Mouse (Mus musculus): Measurements from ENCODE around the gene Gabarap. TPM values are rescaled to one million over a fixed set of nuclear protein-coding genes. Genes with fewer than 3 reads are reported as not detected.
A peak's percentile ranks its signal among the peaks of the same experiment; 100 is the strongest.

Gabarap gene
- total RNA-seq, 1 experiment, result 70.6 TPM

DNA sequence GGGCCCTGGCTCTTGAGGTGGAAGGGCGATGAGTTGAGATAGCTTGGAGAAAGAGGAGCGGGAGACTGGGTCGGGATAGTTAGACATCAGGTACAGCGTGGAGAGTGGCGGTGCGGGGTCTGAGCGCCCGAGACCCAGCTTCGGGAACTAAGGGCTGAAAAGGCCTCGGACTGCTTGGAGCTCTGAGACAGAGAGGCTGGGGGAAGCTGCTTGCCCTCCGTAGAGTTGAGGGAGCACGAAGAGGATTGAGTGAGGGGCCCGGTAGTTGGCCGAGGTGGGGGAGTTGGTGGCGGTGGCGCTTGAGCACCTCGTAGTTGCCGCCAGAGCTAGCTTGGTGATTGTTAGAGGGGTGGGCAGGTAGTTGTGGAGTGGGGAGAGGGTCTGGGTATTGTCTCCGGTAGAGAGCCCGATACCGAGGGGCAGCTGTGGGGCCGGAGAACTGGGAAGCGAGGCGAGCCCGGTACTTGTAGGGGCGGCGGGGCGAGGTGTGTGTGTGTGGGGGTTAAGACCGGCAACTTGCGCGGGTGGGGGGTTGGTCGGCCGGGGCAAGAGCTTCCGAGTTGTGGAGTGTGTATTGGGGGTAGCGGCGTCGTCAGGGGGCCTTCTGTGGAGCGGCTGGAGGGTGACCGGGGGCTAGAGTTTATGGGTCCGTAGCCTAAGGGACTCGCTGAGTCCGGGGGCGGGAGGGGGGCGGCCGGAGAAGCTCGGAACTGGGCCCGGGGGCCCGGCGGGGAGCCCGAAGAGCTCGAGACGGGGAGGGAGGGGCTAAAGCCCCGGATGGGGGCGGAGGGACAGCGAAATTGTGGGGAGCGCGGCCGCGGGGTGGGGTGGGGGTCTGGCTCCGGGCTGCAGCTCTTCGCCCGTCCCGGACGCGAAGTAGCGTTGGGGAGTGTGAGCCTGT lies 5.5 kb downstream of the Gabarap start:
- TF ChIP-seq CHD2 (IDR thresholded peaks at IDR 0.05; ENCODE audit: low read depth, low read length) (no peak), MAFK (IDR thresholded peaks at IDR 0.05; ENCODE audit: insufficient read depth, low read depth, low read length) (no peak), ZC3H11A (IDR thresholded peaks at IDR 0.05; ENCODE audit: borderline replicate concordance, low read depth, low read length) (no peak), ZNF384 (IDR thresholded peaks at IDR 0.05; ENCODE audit: low read depth, low read length) (no peak), HCFC1 (IDR thresholded peaks at IDR 0.05; ENCODE audit: borderline replicate concordance, insufficient read depth, low read length) (no peak; the same call in 1 of the 2 replicates)
- Histone ChIP-seq H3K4me3 (ENCODE audit: insufficient read depth in 1 of 2, low read depth in 1 of 2, low read length in 2 of 2, poor library complexity in 1 of 2, severe bottlenecking in 1 of 2) (peak overlapping the region; percentile 95 to 98), H3K9ac (ENCODE audit: insufficient read depth, low read depth, low read length, poor library complexity, severe bottlenecking) (peak overlapping the region; percentile 97), H3K4me1 (ENCODE audit: control insufficient read depth in 2 of 2, insufficient read depth in 2 of 2, low read length in 2 of 2, poor library complexity in 1 of 2) (peaks cover 7 to 12% of the 10 kb centered on the region in 2 experiments; a peak in 3 of 4 replicates), H3K9me3 (ENCODE audit: control insufficient read depth, insufficient read depth, low read depth, low read length) (no peaks in the 10 kb centered on the region), H3K27ac (ENCODE audit: insufficient read depth, low read depth, low read length, poor library complexity, severe bottlenecking) (peak overlapping the region; percentile 96), H3K36me3 (ENCODE audit: control insufficient read depth, insufficient read depth, low read length, poor library complexity, severe bottlenecking) (peaks cover 25% of the 10 kb centered on the region)
- in situ Hi-C loops (cut with MboI; ENCODE audit: low sequenced_read_pairs in 2 of 2, unreplicated experiment in 2 of 2), result no loop called here
- DNase-seq (ENCODE audit: low read depth, low spot score), result no peak

DNA sequence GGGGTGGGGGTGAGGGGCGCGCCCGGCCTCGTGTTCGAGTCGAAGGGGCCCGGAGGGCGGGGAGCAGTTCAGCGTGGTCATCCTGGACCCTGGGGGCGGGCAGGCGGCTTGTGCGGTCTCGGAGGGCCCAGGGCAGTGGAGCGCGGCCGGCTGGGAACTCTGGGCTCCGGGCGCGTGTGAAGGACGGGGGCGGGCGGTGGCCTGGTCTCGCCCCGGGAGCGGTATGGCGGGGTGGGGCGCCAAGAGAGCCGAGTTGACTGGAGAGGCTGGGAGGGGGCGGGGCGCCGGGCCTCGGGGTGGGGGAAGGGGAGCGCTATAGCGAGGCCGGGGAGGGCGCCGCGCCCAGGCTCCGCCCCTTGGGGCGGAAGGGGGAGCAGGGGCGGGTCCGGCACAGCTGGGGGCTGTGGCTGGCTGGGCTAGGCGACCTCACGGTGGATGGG lies 6.1 kb downstream of the Gabarap start:
- peaks cover 10 to 12% of the 10 kb centered on the region in 2 experiments; a peak in 3 of 4 replicates for H3K4me1 ChIP-seq (ENCODE audit: control insufficient read depth in 2 of 2, insufficient read depth in 2 of 2, low read length in 2 of 2, poor library complexity in 1 of 2)
- peak overlapping the region; percentile 95 to 98 for H3K4me3 ChIP-seq (ENCODE audit: insufficient read depth in 1 of 2, low read depth in 1 of 2, low read length in 2 of 2, poor library complexity in 1 of 2, severe bottlenecking in 1 of 2)
- peak overlapping the region; percentile 96 for H3K27ac ChIP-seq (ENCODE audit: insufficient read depth, low read depth, low read length, poor library complexity, severe bottlenecking)

DNA sequence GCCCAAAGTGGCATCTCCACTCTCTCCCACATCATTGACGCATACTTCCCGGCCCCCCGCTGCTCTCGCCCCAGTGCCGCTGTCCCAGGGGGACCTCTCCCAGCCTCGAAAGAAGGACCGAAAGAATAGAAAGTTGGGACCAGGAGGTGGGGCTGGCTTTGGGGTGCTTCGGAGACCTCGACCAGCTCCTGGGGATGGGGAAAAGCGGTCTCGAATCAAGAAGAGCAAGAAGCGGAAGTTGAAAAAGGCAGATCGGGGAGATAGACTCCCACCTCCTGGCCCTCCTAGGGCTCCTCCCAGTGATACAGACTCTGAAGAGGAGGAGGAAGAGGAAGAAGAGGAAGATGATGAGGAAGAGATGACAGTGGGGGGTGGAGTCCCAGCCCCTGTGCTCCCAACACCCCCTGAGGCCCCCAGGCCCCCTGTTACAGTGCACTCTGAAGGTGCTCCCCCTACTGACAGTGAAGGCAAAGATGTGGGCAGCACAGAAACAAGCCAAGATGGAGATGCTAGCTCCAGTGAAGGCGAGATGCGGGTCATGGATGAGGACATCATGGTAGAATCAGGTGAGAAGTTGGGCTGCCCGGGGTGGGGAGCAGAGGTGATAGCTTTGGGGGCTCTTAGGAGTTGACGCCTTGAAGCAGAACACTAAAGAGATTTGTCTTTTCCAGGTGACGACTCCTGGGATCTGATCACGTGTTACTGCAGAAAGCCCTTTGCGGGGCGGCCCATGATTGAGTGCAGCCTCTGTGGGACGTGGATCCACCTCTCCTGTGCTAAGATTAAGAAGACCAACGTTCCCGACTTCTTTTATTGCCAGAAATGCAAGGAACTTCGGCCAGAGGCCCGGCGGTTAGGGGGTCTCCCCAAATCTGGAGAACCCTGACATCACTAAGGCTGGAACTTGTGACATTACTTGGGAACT lies 7.9 kb downstream of the Gabarap start:
- Histone ChIP-seq H3K4me1 (ENCODE audit: control insufficient read depth in 2 of 2, insufficient read depth in 2 of 2, low read length in 2 of 2, poor library complexity in 1 of 2) (peaks cover 10 to 12% of the 10 kb centered on the region in 2 experiments; a peak in 3 of 4 replicates), H3K9me3 (ENCODE audit: control insufficient read depth, insufficient read depth, low read depth, low read length) (no peaks in the 10 kb centered on the region), H3K27ac (ENCODE audit: insufficient read depth, low read depth, low read length, poor library complexity, severe bottlenecking) (no peak overlapping the region), H3K9ac (ENCODE audit: insufficient read depth, low read depth, low read length, poor library complexity, severe bottlenecking) (no peak overlapping the region; the same call in 1 of the 2 replicates), H3K4me3 (ENCODE audit: insufficient read depth in 1 of 2, low read depth in 1 of 2, low read length in 2 of 2, poor library complexity in 1 of 2, severe bottlenecking in 1 of 2) (no peak overlapping the region), H3K36me3 (ENCODE audit: control insufficient read depth, insufficient read depth, low read length, poor library complexity, severe bottlenecking) (peaks cover 31% of the 10 kb centered on the region)
- no peak for DNase-seq (ENCODE audit: low read depth, low spot score)
- in situ Hi-C loops (cut with MboI; ENCODE audit: low sequenced_read_pairs in 2 of 2, unreplicated experiment in 2 of 2), result no loop called here
- no peak for TF ChIP-seq ZC3H11A (IDR thresholded peaks at IDR 0.05; ENCODE audit: borderline replicate concordance, low read depth, low read length)
- no peak for TF ChIP-seq ZNF384 (IDR thresholded peaks at IDR 0.05; ENCODE audit: low read depth, low read length)
- TF ChIP-seq CHD2 (IDR thresholded peaks at IDR 0.05; ENCODE audit: low read depth, low read length), result no peak
- no peak for TF ChIP-seq MAFK (IDR thresholded peaks at IDR 0.05; ENCODE audit: insufficient read depth, low read depth, low read length)
- no peak for TF ChIP-seq HCFC1 (IDR thresholded peaks at IDR 0.05; ENCODE audit: borderline replicate concordance, insufficient read depth, low read length)

More for the DNA sequence above, 6.1 kb downstream of the Gabarap start:
- in situ Hi-C loops (cut with MboI; ENCODE audit: low sequenced_read_pairs in 2 of 2, unreplicated experiment in 2 of 2), result no loop called here
- TF ChIP-seq MAFK (IDR thresholded peaks at IDR 0.05; ENCODE audit: insufficient read depth, low read depth, low read length) (no peak), ZNF384 (IDR thresholded peaks at IDR 0.05; ENCODE audit: low read depth, low read length) (no peak), CHD2 (IDR thresholded peaks at IDR 0.05; ENCODE audit: low read depth, low read length) (peak; percentile 45; the same call in 1 of the 2 replicates), ZC3H11A (IDR thresholded peaks at IDR 0.05; ENCODE audit: borderline replicate concordance, low read depth, low read length) (no peak), HCFC1 (IDR thresholded peaks at IDR 0.05; ENCODE audit: borderline replicate concordance, insufficient read depth, low read length) (peak; percentile 20; the same call in 1 of the 2 replicates)
- Histone ChIP-seq H3K36me3 (ENCODE audit: control insufficient read depth, insufficient read depth, low read length, poor library complexity, severe bottlenecking) (peaks cover 26% of the 10 kb centered on the region), H3K9ac (ENCODE audit: insufficient read depth, low read depth, low read length, poor library complexity, severe bottlenecking) (peak overlapping the region; percentile 97), H3K9me3 (ENCODE audit: control insufficient read depth, insufficient read depth, low read depth, low read length) (no peaks in the 10 kb centered on the region)
- no peak for DNase-seq (ENCODE audit: low read depth, low spot score)

- Histone ChIP-seq H3K9ac (ENCODE audit: insufficient read depth, low read depth, low read length, poor library complexity, severe bottlenecking) (no peak overlapping the region), H3K4me3 (ENCODE audit: insufficient read depth in 1 of 2, low read depth in 1 of 2, low read length in 2 of 2, poor library complexity in 1 of 2, severe bottlenecking in 1 of 2) (no peak overlapping the region), H3K27ac (ENCODE audit: insufficient read depth, low read depth, low read length, poor library complexity, severe bottlenecking) (no peak overlapping the region), H3K4me1 (ENCODE audit: control insufficient read depth in 2 of 2, insufficient read depth in 2 of 2, low read length in 2 of 2, poor library complexity in 1 of 2) (peaks cover 10 to 18% of the 10 kb centered on the region in 2 experiments), H3K36me3 (ENCODE audit: control insufficient read depth, insufficient read depth, low read length, poor library complexity, severe bottlenecking) (peaks cover 29% of the 10 kb centered on the region), H3K9me3 (ENCODE audit: control insufficient read depth, insufficient read depth, low read depth, low read length) (no peaks in the 10 kb centered on the region)
- no peak for DNase-seq (ENCODE audit: low read depth, low spot score)
- no peak for TF ChIP-seq ZC3H11A (IDR thresholded peaks at IDR 0.05; ENCODE audit: borderline replicate concordance, low read depth, low read length)
- no peak for TF ChIP-seq MAFK (IDR thresholded peaks at IDR 0.05; ENCODE audit: insufficient read depth, low read depth, low read length)
- TF ChIP-seq CHD2 (IDR thresholded peaks at IDR 0.05; ENCODE audit: low read depth, low read length), result no peak
- TF ChIP-seq HCFC1 (IDR thresholded peaks at IDR 0.05; ENCODE audit: borderline replicate concordance, insufficient read depth, low read length), result no peak
- TF ChIP-seq ZNF384 (IDR thresholded peaks at IDR 0.05; ENCODE audit: low read depth, low read length), result no peak
- in situ Hi-C loops (cut with MboI; ENCODE audit: low sequenced_read_pairs in 2 of 2, unreplicated experiment in 2 of 2), result no loop called here
These were observed 8.7 kb downstream of the Gabarap start for GRCm38 (mm10) chr11:69999666-70000065.
